Mouse (Mus musculus): Measurements from ENCODE around the gene Ppp1r8. TPM values are rescaled to one million over a fixed set of nuclear protein-coding genes. Genes with fewer than 3 reads are reported as not detected.
"Not testable (repeated sequence)": the region's sequence is repeated elsewhere in the genome, so short reads cannot be mapped to it uniquely, and the experiment has no call there.

Ppp1r8 gene
- total RNA-seq, 1 experiment from 2014 or later, result 46.7 TPM

DNA sequence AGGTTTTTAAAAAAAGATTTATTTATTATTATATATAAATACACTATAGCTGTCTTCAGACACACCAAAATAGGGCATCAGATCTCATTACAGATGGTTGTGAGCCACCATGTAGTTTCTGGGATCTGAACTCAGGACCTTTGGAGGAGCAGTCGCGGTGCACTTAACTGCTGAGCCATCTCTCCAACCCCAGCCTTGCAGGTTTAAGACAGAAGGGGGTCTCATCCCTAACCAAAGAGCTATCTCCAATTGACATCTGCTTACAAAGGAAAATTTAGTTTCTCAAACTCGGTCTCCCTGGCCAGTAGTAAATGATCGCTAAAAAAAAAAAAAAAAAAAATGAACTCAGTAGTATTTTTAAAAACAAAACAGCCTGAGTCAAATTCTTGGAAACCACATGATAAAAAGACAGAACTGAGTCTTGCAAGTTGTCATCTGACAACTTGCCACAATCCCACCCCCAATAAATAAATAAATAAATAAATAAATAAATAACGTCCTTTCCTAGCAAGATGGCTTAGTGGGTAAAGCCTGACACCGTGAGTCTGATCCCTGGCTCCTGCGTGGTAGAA lies 36.3 kb downstream of the Ppp1r8 start:
- no peak for DNase-seq

DNA sequence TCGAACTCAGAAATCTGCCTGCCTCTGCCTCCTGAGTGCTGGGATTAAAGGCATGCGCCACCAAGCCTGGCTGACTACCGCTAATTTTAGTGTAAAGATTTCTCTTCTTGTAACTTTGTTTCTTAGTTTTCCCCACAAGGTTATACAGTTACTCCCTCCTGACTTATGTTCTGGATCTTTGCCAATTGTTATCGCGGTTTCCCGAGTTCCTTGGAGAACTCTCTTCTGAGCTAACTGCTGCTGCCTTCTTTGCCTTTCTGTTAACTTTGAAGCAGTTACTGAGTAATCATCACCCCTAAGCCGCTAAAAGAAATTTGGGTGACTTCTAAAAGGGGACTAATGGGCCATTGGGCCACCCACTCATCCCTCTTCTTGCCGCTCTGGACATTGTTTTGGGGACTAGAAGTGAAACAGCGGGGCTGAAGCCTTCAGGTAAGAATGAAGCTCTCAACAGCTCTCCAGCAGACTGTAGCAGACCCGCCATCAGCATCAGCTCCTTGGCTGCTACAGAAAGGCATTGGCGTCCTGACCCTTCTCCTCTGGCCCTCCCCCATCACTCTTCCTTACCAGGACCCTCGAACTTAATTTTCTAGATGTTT lies 37.3 kb downstream of the Ppp1r8 start:
- DNase-seq, result no peak

DNA sequence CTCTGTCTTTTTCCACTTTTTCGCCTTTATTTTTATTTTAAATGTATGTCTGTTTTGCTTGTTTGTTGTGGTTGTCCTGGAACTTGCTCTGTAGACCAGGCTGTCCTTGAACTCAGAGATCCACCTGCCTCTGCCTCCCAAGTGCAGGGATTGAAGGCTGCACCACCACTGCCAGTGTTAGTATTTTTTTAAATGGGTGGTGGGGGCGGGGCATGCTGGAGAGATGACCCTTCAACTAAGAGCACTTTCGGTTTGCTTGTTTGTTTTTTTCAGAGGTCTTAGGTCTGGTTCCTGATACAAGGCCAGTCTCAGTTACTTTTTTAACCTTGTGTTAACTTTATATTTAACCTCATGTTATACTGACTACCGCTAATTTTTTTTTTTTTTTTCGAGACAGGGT lies 37.8 kb downstream of the Ppp1r8 start:
- no peak for DNase-seq

DNA sequence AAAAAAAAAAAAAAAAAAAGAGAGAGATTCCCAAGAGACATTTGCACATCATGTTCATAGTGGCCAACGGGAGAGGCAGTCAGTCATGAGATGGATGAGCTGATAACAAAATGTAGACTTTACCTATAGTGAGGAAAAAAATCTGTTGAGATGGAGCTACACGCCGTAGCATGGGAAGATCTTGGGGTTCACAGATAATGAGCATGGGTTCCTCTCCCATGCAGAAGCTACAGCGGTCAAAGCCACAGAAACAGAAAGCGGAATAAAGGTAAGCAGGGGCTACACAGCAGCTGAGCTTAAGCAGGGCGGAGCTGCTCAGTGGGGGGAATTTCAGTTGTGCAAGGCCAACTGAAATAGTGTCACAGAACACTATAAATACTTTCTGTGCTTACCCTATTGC lies 38.6 kb downstream of the Ppp1r8 start:
- no peak for DNase-seq

DNA sequence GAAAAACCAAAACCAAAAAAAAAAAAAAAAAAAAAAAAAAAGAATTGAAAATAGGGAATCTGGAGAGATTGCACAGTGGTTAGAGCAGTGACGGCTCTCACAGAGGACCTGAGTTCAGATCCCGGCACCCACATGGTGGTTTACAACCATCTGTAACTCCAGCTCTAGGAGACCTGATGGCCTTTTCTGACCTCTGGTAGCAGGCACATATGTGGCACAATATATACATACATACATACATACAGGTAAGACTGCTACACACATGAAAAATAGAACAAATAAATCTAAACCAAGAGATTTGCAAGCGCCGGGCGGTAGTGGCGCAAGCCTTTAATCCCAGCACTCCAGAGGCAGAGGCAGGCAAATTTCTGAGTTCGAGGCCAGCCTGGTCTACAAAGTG lies 39.1 kb downstream of the Ppp1r8 start:
- no peak for DNase-seq

DNA sequence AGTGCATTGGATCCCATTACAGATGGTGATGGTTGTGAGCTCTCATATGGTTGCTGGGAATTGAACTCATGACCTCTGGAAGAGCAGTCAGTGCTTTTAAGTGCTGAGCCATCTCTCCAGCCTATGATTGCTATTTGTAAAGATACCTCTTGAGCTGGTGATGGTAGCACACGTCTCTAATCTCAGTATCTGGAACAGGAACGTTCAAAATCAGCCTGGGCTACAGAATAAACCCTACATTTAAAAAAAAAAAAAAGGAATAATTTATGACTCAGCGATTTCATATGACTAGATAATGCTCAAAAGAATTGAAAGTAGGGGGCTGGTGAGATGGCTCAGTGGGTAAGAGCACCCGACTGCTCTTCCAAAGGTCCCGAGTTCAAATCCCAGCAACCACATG lies 39.8 kb downstream of the Ppp1r8 start:
- no peak for DNase-seq

DNA sequence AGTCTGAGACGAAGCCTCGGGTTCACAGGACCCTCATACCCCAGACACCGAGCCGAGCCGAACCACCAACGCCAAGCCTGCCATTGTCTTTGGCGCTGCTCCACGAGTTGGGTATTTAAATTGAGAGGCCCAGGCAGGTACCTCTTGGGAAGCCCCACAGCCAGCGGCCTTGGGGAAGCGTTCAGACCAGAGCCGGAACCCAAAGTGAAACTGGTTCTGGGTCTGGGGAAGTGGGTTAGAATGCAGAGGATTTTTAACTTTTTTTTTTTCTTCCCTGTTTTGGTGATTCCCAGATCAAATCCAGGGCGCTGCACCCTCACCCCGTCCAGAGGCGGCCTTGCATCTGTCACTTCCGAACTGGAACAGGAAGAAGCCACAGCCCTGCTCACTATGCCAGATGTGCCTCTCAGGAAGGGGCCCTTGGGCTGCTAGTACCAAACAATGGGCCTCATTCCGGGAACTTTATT lies 40.8 kb downstream of the Ppp1r8 start:
- no peak for DNase-seq

DNA sequence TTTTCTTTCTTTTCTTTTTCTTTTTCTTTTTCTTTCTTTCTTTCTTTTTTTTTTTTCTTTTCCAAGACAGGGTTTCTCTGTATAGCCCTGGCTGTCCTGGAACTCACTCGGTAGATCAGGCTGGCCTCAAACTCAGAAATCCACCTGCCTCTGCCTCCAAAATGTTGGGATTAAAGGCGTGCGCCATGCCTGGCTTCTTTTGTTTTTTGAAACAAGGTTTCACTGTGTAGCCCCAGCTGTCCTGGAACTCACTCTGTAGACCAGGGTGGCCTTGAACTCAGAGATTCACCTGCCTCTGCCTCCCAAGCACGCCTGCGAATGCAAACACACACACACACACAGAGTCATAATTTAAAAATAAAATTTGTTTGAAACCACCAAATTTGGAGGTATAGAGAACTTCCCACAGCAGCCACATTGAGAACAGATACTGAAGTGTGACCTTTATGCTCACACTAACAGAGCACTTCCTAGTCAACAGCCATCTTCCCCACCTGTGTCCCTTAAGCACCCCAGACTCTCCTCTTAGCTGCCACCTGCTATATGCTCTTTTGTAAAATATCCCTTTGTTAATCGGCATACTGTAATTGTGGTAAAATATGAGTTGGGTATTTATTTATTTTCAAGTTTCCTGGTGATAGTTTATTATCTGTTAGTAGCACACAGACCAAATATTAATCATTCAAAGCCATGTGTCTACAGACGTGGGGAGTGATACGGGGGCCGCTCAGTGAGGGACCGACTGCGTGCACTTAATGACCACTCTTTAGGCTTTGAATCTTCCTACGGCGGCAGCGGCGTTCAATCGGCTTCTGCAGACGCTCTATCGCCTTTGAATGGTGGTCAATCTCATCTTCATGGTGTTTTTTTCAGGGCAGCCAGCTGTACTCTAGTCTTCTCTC lies 41.5 kb downstream of the Ppp1r8 start:
- no peak for DNase-seq

DNA sequence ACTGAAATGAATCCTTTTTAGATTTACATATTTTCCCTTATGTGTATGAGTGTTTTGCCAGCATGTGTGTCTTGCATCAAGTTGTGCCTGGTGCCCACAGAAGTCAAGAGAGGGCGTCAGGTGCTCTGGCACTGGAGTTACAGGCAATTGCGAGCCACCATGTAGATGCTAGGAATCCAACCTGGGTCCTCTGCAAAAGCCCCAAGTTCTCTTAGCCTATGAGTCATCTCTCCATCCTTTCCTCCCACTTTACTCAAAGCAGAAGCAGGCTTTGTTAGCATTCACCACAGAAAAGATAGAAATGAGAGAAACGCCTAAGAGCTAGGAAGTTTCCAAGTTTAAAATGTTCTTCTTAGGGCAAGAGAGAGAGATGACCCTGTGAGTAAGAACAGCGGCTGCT lies 43.1 kb downstream of the Ppp1r8 start:
- DNase-seq, result no peak

DNA sequence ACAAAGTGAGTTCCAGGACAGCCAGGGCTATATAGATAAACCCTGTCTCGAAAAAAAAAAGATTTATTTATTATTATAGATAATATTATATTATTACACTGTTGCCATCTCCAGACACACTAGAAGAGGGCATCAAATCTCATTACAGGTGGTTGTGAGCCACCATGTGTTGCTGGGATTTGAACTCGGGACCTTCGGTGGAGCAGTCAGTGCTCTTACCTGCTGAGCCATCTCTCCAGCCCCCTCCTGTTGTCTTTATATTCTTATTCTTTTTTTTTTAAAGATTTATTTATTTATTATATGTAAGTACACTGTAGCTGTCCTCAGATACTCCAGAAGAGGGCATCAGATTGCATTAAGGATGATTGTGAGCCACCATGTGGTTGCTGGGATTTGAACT lies 44.3 kb downstream of the Ppp1r8 start:
- DNase-seq, result not testable (repeated sequence)

DNA sequence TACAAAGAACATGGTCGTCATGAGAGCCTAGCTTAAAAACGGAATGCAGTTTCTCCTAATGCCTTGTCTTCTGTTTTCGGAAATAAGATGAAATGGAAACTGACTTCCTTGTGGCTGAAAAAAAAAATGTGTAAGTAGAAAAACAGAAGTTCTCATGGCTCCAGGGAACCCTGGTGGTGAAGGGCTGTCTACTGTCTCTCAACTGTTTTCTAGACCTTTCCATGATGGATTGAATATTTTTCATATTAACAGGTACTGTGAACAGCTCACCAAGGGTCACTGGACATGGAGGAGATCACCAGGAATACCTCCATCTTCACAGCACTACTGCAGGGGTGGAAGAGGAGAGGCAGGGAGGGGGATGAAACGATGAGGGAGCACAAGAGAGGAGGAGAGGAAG lies 44.9 kb downstream of the Ppp1r8 start:
- DNase-seq, result no peak

DNA sequence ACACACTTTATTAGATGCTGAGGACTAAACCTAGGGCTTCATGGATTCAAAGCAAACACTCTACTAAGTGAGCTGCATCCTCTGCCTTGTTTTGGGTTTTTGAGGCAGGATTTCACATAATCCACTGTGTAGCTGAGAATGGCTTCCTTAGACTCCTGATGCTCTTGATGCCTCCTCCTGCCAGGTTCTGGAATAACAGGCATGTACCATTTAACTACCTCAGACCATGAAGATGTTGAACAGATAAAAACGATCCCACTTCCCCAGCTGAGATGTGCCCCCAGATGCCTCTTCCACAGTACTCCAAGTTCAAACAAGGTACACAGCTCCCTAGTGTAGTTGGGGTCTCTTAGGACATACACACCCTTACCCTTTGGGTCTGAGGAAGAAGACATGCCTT lies 45.5 kb downstream of the Ppp1r8 start:
- DNase-seq, result no peak

DNA sequence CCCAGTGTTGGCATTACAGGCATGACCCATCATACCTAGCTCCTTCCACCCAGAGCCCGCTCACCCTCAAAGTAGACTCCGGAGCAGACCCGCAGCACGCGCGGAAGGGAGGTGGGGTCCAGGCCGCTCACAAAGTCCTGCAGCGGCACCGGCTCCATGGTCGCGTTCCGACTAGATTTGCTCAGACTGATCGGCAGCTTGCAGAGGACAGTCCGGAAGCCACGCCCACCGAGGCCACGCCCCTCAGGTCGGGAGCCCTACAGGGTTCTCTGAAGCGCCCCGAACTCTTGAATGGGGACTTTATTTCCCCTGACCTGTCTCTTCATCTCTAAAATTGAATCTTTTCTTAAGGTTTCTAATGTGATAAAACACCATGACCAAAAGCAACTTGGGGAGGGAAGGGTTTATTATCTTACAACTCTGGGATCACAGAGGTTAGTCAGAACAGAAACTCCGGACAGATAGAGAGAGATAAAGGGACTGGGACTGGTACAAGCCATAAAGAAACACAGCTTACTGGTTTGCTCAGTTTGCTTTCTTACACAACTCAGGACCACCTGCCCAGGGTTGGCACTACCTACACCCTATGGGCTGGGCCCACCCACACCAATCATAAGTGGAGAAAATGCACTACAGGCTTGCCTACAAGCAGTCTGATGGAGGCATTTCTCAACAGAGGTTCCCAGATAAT lies 46.6 kb downstream of the Ppp1r8 start, which contains the start of gene Themis2:
Gene Themis2 (minus strand): TSS at position 192 of the 691 bp plus-strand sequence.
- DNase-seq, result peak; percentile 85

DNA sequence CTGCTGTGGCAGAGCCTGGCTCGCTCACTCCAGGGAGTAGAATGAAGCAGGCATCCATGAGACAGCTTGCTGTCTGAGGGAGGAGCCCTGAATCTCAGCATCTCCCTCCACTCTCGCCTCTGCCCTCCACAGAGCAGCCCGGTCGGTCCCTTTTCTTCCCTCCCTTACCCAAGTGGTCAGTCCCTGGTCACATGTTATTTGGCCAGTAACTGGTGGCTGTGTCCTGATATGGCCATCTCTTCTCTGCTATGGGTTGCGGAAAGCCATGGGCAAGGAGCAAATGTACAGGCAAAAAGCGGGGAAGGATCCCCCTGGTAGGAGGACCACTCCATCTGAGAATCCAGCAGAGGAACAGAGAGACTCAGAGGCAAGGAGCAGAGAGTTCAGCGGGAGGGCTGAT lies 47.8 kb downstream of the Ppp1r8 start:
- DNase-seq, result no peak

DNA sequence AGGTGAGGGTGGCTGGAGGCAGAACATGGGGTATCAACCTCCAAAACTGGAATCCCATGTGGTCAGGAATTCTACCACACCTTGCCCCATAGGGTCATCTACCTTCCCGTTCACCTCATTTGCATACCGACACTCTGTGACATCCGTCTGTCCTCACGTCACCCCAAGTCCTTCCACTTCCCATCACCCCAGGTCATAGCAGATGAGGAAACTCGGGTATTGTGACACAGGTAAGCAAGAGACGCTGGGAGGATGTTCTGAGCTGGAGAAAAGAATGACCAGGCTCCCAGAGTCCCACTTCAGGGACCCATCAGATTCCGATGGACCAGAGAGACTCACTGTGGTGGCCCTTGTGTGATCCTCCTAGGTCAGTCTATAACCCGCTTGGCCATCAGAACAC lies 48.2 kb downstream of the Ppp1r8 start:
- DNase-seq, result no peak

DNA sequence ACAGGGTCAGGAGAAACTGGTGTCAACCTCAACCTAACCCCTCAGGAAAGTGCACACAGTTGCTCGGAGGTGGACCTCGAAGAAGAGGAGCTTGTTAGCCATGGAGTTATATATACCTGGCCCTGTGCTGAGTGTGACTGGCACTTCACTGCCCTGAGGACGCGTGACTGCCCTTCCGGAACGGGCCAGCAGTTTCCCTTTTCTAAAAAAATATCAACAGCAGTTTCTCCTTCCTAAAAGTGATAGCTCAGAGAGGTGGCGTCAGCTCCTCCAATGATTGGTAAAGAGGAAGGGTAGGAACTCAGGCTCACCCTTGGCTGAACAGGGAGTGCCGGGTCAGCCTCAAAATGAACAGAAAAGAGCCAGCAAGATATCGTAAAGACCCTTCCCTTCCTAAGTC lies 48.9 kb downstream of the Ppp1r8 start:
- DNase-seq, result no peak

DNA sequence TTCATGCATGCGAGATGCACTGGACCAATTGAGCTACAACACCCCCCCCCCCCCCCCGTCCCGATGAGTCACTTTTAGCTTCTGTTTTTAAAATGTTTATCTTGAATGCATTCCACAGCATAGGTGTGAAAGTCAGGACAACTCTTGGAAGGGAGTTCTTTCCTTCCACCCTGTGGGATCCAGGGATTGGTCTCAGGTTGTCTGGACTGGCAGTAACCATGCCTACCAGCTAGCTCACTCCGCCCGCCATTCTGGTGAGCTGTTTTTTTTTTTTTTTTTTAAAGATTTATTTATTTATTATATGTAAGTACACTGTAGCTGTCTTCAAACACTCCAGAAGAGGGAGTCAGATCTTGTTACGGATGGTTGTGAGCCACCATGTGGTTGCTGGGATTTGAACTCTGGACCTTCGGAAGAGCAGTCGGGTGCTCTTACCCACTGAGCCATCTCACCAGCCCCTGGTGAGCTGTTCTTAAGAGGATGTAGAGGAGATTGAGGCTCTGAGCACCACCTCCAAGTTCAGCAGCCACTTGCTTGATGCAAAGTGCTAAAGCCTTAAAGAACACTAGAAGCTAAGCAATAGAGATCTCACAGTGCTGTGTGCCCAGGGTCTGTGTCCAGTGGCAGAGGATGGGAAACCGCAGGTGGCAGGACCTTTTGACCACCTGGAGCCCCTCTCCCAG lies 49.5 kb downstream of the Ppp1r8 start:
- not testable (repeated sequence) for DNase-seq

DNA sequence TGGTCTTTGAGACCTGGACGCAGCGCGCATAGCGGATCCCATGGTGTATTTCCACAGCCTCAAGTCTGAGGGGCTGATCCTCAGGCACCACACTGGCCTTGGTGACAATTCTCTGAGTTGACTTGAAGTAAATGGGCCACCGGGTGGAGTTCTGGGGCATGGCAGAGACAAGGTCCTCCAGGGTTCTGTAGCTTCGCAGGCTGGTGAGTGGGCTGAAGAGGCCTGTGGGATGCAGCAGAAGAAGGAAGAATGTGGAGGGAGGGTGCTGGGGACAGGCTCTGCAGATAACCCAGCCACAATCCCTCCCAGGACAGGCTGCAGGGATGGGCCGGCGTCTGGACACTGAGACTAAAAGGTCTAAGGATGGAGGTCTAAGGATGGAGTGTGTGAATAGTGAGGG lies 53.2 kb downstream of the Ppp1r8 start:
- DNase-seq, result no peak

DNA sequence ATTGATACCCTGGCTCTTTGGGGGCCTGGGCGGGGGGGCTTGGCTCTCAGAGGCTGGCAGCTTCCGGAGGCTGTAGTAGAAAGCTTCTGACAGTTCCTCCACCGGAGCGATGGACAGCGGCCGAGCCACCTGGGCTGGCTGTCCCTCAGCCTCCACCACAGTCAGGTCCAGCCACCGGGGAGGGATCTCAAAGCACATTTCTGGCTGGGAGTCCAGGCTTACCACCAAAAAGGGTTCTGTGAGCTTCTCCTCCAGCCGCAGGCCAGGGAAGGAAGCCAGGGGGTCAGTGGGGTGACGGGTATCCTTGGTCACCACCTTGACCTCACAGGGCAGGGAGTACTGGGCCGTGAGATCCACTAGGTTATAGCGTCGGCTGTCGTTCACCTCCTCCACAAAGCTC lies 57.7 kb downstream of the Ppp1r8 start:
- DNase-seq, result no peak

DNA sequence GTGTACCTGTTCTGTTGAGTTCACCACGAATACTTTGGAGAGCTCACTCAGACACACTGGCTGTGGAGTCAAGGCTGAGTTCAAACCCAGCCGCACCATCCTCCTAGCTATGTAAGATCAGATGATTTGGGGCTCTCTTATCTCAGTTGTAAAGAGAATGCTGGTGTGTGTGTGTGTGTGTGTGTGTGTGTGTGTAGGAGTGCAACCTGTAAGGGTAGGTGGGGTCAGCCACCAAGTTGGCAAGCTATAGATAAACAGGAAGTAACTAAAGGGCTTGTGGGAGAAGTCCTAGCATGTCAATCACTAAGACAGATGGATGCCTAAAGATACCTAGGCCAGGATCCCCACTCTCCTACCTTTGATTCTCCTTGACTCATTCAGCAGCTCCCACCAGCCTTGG lies 59.2 kb downstream of the Ppp1r8 start:
- no peak for DNase-seq

DNA sequence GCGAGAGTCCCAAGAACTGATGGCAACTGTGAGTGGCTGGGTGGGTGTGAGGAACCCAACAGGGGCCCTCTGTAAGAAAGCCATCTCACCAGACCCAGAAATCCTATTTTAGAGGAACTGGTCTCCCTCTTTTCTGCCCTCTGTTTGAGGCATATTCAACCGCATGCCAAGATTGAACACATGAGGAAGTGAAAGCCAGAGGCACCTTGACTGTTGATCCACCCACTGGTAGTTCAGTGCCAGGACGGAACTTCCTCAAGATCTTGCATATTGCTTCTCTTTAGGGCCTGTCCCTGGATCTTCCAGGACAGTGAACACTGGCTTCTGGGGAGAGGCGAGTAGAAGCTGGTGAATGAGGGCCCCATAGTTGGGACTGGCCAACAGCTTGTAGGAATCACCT lies 62.7 kb downstream of the Ppp1r8 start:
- DNase-seq, result no peak

DNA sequence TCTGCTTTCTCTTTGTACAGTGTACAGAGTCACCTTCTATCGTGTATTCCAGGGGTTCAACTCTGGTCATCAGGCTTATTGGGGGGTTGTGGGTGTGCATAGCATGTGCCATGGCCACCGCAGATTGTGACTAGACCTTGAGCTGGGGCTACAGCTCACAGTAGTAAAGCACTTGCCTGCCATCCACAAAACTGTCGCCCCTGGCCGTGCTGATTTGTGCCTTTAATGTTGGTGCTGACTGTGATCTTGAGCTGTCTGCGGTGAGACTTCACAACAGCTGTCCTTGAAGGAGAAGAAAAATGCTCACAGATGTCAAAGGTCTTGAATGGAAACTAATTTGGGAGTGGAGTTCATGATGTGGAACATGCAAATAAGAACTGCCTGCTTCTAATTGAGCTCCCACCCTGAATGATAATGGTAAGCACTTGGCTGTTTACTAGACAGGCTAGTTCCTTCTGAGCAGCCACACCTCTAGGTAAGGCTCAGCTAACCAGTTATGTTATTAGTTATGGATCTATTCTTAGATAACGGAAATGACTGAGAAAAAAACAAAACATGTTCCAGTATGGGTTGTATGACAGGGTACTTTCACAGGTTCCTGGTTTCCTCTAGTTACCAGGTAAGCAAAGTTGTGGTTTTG lies 64.3 kb downstream of the Ppp1r8 start:
- no peak for DNase-seq
